Mouse (Mus musculus) CD4-positive, CD25-positive, alpha-beta regulatory T cell, adult 2 months (primary cell): ENCODE results near the gene Tbk1.
A peak's percentile ranks its signal among the peaks of the same experiment; 100 is the strongest.

Experiments
- DNase-seq: peaks from one replicate; pipeline ENCODE4 v3.0.0-alpha.2; 2012; ENCODE audit warnings: low read depth, low spot score

Gene Tbk1

GRCm38 (mm10) chr10:121587371-121587840 is 819 bp upstream of the Tbk1 start:
- DNase-seq = peak; percentile 32

- peak; percentile 37 for DNase-seq
These were observed 570 bp downstream of the Tbk1 start for GRCm38 (mm10) chr10:121585791-121586642.

- peak; percentile 14 for DNase-seq
These were observed 1.4 kb downstream of the Tbk1 start for GRCm38 (mm10) chr10:121585056-121585790.

- DNase-seq = no peak
These were observed 2.6 kb downstream of the Tbk1 start for GRCm38 (mm10) chr10:121584033-121584432.

- no peak for DNase-seq
These were observed 3.6 kb downstream of the Tbk1 start for GRCm38 (mm10) chr10:121583016-121583415.

GRCm38 (mm10) chr10:121582287-121582686 is 4.3 kb downstream of the Tbk1 start:
- no peak for DNase-seq

- peak; percentile 9 for DNase-seq
These were observed 5.2 kb downstream of the Tbk1 start for GRCm38 (mm10) chr10:121581405-121581804.

- no peak for DNase-seq
These were observed 6.2 kb downstream of the Tbk1 start for GRCm38 (mm10) chr10:121580381-121580780.

- DNase-seq = no peak
These were observed 10.2 kb downstream of the Tbk1 start for GRCm38 (mm10) chr10:121576372-121576771.

GRCm38 (mm10) chr10:121571511-121572147 is 15.0 kb downstream of the Tbk1 start:
- DNase-seq = no peak

- DNase-seq = no peak
These were observed 15.6 kb downstream of the Tbk1 start for GRCm38 (mm10) chr10:121571031-121571430.

- no peak for DNase-seq
These were observed 16.8 kb downstream of the Tbk1 start for GRCm38 (mm10) chr10:121569796-121570195.

- DNase-seq = no peak
These were observed 17.5 kb downstream of the Tbk1 start for GRCm38 (mm10) chr10:121569001-121569589.

- no peak for DNase-seq
These were observed 18.1 kb downstream of the Tbk1 start for GRCm38 (mm10) chr10:121568534-121568933.

GRCm38 (mm10) chr10:121568026-121568425 is 18.6 kb downstream of the Tbk1 start:
- no peak for DNase-seq

GRCm38 (mm10) chr10:121564447-121564846 is 22.1 kb downstream of the Tbk1 start:
- DNase-seq = no peak

GRCm38 (mm10) chr10:121558231-121558630 is 28.4 kb downstream of the Tbk1 start:
- no peak for DNase-seq

- no peak for DNase-seq
These were observed 30.3 kb downstream of the Tbk1 start for GRCm38 (mm10) chr10:121556263-121556662.

- DNase-seq = no peak
These were observed 36.3 kb downstream of the Tbk1 start for GRCm38 (mm10) chr10:121550334-121550733.

GRCm38 (mm10) chr10:121549670-121550069 is 36.9 kb downstream of the Tbk1 start:
- DNase-seq = no peak

GRCm38 (mm10) chr10:121547162-121547561 is 39.4 kb downstream of the Tbk1 start:
- DNase-seq = no peak

- no peak for DNase-seq
These were observed 43.0 kb downstream of the Tbk1 start for GRCm38 (mm10) chr10:121543577-121543976.
